Mouse (Mus musculus) embryo, embryonic 11 days (tissue): ENCODE results near the gene Fadd.

Experiments used
- DNase-seq: peaks from one replicate; pipeline ENCODE4 v3.0.0-alpha.2; 2015

Fadd gene

DNA sequence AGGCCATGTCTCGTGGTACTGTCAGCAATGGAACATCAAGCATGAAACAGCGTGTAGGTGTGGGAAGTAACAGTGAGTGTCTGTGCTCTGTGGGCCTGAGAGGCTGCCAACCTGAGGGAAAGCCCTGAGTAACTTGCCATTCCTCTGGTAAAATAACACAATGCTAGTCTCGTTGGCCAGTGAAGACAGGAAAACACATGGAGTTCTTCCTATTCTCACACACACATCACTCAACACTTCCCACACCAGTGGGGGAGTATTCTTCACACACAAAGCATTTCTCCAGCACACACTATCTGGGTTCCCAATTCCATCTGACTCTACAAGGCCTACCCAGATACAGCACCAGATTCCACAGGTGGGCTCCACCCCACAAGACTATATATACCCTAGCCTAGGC lies 52.4 kb downstream of the Fadd start:
- DNase-seq: no peak

DNA sequence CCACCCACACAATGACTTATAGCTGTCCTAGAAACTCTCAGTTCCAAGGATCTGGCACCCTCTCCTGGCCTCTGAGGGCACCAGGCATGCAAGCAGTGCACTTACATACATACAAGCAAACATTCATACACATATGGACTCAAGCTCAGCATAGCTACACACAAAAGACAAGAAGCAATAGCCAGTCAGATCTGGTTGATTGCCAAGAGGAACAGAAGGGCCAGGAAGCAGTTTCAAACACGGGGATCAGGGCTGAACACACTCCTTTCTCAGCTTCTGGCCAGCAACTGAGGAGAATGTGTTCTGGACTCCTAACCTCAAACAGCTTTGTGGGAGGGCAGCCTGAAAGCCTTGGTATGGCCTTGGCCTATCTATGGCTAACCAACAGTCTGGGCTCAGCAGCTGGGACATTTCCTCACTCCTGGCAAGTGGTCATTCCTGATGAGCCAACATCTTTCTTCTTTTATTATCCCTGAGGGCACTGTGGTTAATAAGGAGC lies 54.5 kb downstream of the Fadd start:
- no peak for DNase-seq
